Mouse (Mus musculus) naive thymus-derived CD4-positive, alpha-beta T cell, adult 2 months (primary cell): ENCODE results near the gene 4933402J07Rik.

ENCODE experiments used
- DNase-seq: peaks from one replicate; pipeline ENCODE4 v3.0.0-alpha.2; 2011; ENCODE audit warnings: low read depth

4933402J07Rik gene

GRCm38 (mm10) chr8:87563553-87563952 lies at the start of gene 4933402J07Rik:
Gene 4933402J07Rik, plus strand, starts transcription at chr8:87563853.
- DNase-seq = no peak

- DNase-seq = no peak
Measured at GRCm38 (mm10) chr8:87517132-87517531, 46.5 kb upstream of the 4933402J07Rik start.

- DNase-seq = no peak
Measured at GRCm38 (mm10) chr8:87525006-87525405, 38.6 kb upstream of the 4933402J07Rik start.

GRCm38 (mm10) chr8:87531176-87531575 lies 32.5 kb upstream of the 4933402J07Rik start:
- no peak for DNase-seq

- DNase-seq = no peak
Measured at GRCm38 (mm10) chr8:87533476-87533875, 30.2 kb upstream of the 4933402J07Rik start.

- no peak for DNase-seq
Measured at GRCm38 (mm10) chr8:87534846-87535245, 28.8 kb upstream of the 4933402J07Rik start.

DNA sequence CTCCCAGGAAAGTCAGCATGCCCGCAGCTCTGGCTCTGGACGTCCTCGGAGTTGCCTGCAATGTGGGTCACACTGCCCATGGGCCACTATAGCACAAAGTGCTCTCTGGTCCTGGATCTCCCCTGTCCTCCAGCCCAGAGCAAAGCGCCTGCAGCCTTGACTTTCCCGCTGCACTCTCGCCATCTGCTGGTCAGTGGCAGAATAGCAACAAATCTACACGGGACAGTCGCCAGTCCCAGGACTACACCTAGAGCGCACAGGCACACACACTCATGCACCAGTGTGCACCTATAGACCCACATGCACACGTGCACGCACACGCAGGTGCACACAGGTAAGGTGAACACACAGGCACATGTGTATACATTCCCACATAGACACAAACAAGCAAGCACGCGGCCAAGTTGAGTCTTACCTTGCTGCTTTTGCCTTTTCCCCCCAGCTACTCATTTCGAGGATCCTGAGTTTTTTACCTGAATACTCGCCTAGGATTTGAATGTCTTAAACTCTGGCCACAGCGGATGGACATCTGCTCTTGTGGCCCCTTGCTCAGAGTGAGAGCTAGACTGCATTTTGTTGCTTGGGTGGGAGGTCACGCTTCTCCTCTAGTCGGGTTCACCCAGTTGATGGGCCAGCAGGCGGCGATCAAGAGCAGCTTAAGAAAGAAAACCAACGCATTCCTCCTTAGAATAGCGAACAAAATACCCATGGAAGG lies 26.9 kb upstream of the 4933402J07Rik start:
- DNase-seq = peak; percentile 9

DNA sequence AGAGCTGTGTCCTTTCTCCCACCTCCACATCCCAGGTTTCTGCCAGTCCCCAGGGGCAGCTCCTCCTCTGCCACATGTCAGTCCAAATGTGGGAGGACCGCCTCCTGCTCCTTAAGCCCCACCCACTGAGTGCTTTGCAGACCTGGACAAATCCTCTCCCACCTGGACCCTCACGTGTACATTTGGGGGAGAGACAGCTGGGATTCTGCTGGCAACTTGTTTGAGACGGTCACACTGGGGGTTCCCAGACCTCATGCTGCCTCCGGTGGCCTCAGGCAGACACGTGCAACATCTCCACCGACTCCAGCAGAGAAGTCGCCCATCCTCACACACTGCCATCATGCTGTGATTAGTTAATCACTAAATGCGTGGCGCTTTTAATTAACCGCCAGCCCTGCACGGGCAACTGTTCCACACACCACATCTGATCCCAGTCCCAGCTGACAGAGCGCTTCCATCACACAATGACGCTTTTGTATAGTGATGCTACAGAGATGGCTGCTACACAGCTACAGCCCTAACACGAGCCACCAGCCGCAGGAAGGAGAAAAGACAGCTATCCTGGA lies 23.7 kb upstream of the 4933402J07Rik start:
- DNase-seq = no peak

DNA sequence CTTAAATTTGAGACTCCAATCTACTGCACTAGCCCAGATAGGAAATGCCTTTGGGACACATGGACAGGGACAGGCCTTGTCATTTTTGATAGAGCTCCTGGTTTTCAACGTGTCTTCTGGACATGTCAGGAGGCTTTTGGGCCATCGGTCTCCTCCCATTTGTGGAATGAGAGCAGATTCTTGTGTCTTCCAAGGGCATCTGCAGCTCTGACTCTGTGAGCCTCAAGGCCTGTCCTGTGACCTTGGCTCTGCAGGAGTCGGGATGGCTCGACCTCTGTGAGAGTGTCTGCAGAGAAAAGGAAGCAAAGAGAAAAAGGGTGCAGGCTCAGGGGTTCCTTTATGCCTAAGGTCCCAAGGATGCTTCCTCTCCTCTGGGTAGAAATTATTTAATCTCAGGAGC lies 13.8 kb upstream of the 4933402J07Rik start:
- no peak for DNase-seq

- no peak for DNase-seq
Measured at GRCm38 (mm10) chr8:87552801-87553200, 10.9 kb upstream of the 4933402J07Rik start.

GRCm38 (mm10) chr8:87560801-87561200 lies 2.9 kb upstream of the 4933402J07Rik start:
- DNase-seq = no peak

DNA sequence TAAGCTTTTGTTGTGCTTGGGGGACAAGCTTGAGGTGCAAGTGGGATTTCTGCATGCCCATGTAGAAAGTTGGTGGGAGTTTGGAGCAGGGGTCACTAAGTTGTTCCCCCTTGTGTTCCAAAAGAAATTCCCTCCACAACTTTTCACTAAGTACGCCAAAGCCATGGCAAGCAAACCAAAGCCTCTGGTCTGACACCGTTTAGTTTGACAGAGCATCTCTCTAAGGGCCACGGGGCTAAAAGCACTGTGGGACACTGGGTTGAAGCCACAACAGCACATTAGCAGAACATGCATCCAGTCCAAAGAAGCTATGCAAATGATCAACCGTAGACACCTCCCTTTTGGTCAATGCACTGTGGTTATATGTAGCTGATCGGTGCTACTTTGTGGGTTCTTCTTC lies 5.5 kb downstream of the 4933402J07Rik start:
- DNase-seq = no peak

- no peak for DNase-seq
Measured at GRCm38 (mm10) chr8:87569706-87570563, 6.3 kb downstream of the 4933402J07Rik start.

- no peak for DNase-seq
Measured at GRCm38 (mm10) chr8:87570564-87570855, 6.9 kb downstream of the 4933402J07Rik start.

DNA sequence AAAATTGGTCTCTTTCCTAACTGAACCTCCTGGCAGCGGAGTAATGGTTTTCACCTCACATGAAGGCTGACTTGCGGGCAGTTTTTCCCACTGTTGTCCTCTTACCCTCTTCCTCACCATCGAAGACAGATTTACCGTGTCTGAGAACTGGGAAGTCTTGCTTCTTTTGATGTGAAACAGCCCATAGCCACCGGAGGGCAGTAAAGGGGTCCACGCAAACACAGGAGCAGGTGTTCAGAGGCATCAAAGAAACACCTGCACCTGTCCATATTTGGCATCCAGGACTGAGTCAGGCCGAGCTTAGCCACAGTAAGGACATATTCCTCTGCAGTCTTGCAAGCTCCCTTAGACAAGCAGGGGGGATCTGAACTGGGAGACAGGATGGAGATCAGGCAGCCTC lies 7.2 kb downstream of the 4933402J07Rik start:
- DNase-seq = no peak

DNA sequence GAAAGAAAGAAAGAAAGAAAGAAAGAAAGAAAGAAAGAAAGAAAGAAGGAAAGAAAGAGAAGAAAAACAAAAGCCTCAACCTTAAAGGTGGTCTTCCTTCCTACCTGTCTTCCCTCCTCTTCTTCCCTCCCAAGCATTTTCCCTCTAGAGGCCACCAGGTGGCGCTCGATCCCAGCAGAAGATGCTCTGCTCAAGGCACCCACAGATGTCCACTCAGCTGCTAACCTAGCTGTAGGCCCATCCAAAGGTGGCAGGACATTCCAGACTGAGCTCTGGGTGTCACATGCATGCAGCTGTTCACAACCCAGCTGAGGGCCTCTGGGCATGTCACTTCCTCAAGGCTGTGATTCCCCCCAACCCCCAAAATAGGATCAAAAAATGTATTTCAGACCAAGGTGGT lies 30.6 kb downstream of the 4933402J07Rik start:
- peak; percentile 8 for DNase-seq

DNA sequence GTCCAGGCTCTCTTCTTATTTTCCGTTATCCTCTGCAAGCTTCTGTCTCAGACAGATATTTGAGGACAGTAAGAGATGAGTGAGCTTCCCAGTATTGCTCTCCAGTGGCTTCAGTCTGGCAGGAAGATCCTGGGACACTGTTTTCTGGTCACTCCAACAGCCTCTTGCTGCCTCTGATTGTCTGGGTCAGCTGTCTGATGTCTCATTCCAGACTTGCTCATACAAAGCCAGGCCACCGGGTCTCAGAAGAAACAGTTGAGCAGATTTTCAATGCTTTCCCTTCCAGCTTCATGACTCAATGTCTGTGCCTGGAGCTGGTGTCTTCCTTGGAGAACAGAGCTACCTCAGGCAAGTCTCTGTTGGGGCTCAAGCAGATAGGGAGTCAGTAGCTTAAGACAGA lies 39.1 kb downstream of the 4933402J07Rik start:
- no peak for DNase-seq

DNA sequence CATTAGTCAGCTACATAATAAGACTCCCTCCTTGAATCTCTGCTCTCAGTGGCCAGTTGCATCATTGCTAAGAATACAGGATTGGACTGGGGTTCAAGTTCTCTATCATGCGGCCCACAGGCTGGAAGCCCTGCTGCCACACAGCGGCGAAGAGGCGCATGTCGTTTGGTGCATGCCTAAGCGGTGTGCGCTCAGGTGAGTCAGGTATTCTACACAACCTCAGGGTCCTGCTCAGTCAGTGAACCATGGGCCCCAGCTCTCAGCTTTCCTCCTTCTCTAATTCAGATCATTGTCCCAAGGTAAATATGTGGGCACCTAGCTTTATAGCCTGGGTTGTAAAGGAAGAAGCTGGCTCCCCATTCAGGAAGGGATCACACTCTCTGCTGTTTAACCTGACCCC lies 45.5 kb downstream of the 4933402J07Rik start:
- DNase-seq = no peak

DNA sequence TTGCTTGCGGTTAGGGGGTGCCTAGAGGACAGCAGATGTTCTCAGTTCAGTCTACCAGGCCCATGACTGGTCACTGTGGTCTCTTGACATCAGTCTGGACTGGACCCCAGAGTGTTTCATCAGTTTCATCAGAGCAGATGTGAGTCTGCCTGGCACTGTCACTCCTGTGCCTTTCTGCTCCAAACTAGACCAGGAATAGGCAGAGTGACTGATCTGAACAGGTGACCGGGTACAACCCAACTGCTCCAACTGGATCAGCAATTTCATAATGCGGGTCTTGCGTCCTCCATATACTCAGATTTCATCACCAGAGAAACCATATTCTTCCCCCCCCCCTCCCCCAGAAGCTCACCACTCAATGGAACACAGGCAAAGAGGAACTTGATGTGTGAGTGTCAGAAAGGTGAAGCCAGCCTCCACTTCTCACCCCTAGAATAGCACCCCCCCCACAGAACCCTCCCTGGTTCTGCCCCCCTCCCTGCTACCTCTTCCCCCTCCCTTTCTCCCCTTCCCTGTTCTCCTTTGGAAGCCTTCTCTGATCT lies 46.1 kb downstream of the 4933402J07Rik start:
- DNase-seq = no peak

GRCm38 (mm10) chr8:87613701-87614100 lies 50.0 kb downstream of the 4933402J07Rik start:
- no peak for DNase-seq

GRCm38 (mm10) chr8:87619118-87619517 lies 55.5 kb downstream of the 4933402J07Rik start:
- no peak for DNase-seq

DNA sequence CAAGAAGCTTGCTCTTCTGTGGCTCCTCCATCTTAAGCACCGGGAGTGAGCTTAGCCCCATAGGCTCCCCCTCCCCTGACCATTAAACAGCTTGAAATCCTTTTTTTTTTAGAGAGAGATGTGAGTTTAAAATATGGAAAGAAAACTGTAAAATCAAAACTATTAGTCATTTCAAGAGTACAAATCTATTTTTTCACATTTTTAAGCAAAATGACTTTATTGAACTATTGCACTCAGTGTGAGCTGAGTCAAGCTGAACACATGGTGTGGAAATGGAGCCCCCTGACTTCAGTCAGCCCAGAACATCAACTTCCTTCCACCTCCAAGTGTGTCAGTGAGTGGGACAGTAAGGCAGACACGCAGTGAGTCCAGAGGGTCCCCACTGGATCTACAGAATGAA lies 55.9 kb downstream of the 4933402J07Rik start:
- DNase-seq = no peak

DNA sequence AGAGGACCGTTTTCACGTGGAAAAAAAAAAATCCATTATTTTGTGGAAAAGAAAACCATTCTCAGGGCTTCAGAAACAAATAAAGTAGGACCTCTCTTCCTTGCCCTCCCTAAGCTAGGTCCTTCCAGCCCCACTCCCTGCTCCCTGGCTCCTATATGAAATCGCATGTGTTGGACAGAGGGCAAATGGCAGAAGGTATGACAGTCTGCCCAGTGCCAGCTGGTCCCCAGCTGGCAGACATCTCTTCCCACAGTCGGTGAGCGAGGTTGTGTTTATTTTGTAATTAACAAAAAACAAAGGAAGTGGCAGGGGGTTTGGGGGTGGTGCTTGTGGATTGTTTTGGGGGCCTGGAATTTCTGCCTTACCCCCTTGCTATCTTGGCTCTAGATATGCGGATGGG lies 56.6 kb downstream of the 4933402J07Rik start:
- DNase-seq = no peak
